Mouse (Mus musculus): Measurements from ENCODE around the gene Gm3259.
"Not testable (repeated sequence)": the region's sequence is repeated elsewhere in the genome, so short reads cannot be mapped to it uniquely, and the experiment has no call there.

Gene Gm3259

GRCm38 (mm10) chr5:95305611-95306010 is at the start of gene Gm3259:
Gene Gm3259, plus strand, starts transcription at chr5:95305911.
- not testable (repeated sequence) for DNase-seq (ENCODE audit: low spot score in 2 of 2)

DNA sequence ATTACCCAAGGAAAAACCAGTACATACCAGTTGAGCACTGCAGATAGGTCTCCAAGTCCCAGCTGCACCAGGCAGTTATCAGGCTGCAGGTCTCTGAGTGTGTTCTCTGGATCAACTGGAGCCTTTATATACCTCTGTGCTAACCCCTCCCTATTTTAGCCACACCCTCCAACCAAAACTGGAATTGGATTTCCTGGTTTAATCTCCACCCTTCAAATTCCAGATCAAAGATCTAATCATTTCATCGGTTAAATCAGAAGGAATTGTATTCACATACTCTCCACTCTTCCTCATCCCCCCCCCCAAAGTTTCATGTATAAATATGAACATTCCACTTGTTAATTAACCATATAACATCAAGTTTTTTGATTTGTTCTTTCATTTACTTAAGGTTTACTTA is 33.0 kb upstream of the Gm3259 start, which contains the start of gene Gm10424:
TSS of gene Gm10424 (minus strand) at position 101 of the 400 bp plus-strand sequence.
- DNase-seq (ENCODE audit: low spot score in 2 of 2): not testable (repeated sequence)
